Mouse (Mus musculus) CH12.LX (cell line): ENCODE results near the gene Fam178b.

ENCODE experiments used
- CTCF ChIP-seq, 2 experiments: IDR thresholded peaks in 1 of 2; conservative IDR thresholded peaks in 1 of 2; 2 replicates each; pipeline ENCODE4 v1.5.1; 2011 to 2012; ENCODE audit warnings: low read depth in 2 of 2, low read length in 2 of 2, improper control_type of control experiment in 1 of 2, inconsistent platforms in 1 of 2, mild to moderate bottlenecking in 1 of 2, moderate library complexity in 1 of 2
- ELF1 ChIP-seq: IDR thresholded peaks from 2 replicates; pipeline ENCODE4 v1.6.1; 2014; ENCODE audit warnings: low read depth, mild to moderate bottlenecking, inconsistent platforms, low read length, improper control_type of control experiment
- EP300 ChIP-seq: IDR thresholded peaks from 2 replicates; pipeline ENCODE4 v1.6.1; 2011; ENCODE audit warnings: low read length, improper control_type of control experiment
- ETS1 ChIP-seq: conservative IDR thresholded peaks from 2 replicates; pipeline ENCODE4 v1.6.1; 2012; ENCODE audit warnings: low read depth, mild to moderate bottlenecking, inconsistent platforms, low read length, improper control_type of control experiment, moderate library complexity
- KAT2A ChIP-seq: IDR thresholded peaks from 2 replicates; pipeline ENCODE4 v1.6.1; 2012; ENCODE audit warnings: low read length, improper control_type of control experiment, inconsistent platforms; ENCODE audit not compliant: insufficient replicate concordance
- MAX ChIP-seq: IDR thresholded peaks from 2 replicates; pipeline ENCODE4 v1.6.1; 2011; ENCODE audit warnings: low read length, improper control_type of control experiment
- NRF1 ChIP-seq: IDR thresholded peaks from 2 replicates; pipeline ENCODE4 v1.6.1; 2014; ENCODE audit warnings: low read depth, mild to moderate bottlenecking, inconsistent platforms, low read length, improper control_type of control experiment, moderate library complexity
- POLR2A ChIP-seq: IDR thresholded peaks from 2 replicates; pipeline ENCODE4 v1.6.1; 2011; ENCODE audit warnings: low read depth, mild to moderate bottlenecking, improper control_type of control experiment, low read length
- TCF12 ChIP-seq: IDR thresholded peaks from 2 replicates; pipeline ENCODE4 v1.6.1; 2014; ENCODE audit warnings: low read depth, mild to moderate bottlenecking, inconsistent platforms, low read length, improper control_type of control experiment
- ZC3H11A ChIP-seq: IDR thresholded peaks from 2 replicates; pipeline ENCODE4 v1.6.1; 2012; ENCODE audit warnings: low read depth, mild to moderate bottlenecking, inconsistent platforms, low read length, improper control_type of control experiment
- ZKSCAN1 ChIP-seq: IDR thresholded peaks from 2 replicates; pipeline ENCODE4 v1.6.1; 2012; ENCODE audit warnings: low read depth, inconsistent platforms, low read length, improper control_type of control experiment, borderline replicate concordance
- ZNF384 ChIP-seq: IDR thresholded peaks from 2 replicates; pipeline ENCODE4 v1.6.1; 2012; ENCODE audit warnings: low read depth, low read length, improper control_type of control experiment, inconsistent platforms

DNA sequence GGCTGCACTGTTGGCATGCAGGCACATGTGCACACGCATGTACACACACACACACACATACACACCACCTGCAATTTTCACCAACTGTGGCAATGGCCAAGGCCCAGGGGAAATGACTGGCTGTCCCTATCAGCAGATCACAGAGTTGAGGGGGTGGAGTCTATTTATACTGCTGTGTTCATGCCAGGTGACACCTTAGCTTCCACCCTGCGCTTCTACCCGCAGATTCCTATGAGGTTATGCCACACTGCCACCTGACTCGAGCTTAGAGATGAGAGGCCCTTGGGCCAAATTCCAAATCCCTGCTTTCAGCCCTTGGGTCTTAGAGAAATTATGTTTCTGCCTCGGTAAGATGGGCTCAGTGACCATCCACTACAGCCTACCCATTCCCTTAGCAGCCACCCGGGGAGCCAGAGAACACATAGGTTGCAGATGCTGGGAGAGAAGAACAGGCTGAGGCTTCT is 148.4 kb downstream of the Fam178b start:
- TF ChIP-seq CTCF (conservative IDR thresholded peaks at IDR 0.05 in 1 of 2, IDR thresholded peaks at IDR 0.05 in 1 of 2; ENCODE audit: low read depth in 2 of 2, low read length in 2 of 2) (no peak), ETS1 (no peak), POLR2A (no peak), MAX (no peak), ZC3H11A (no peak), TCF12 (no peak), ZNF384 (no peak), EP300 (no peak), KAT2A (no peak), NRF1 (no peak), ELF1 (no peak), ZKSCAN1 (no peak)
